Mouse (Mus musculus) left cerebral cortex, postnatal 25 days (tissue): ENCODE data around the gene Iqgap2. TPM values are rescaled to one million over a fixed set of nuclear protein-coding genes. Genes with fewer than 3 reads are reported as not detected.

Experiments
- DNase-seq, 2 experiments: peaks; one replicate each; pipeline ENCODE4 v3.0.0; 2022; ENCODE audit warnings: low spot score in 2 of 2, mixed read lengths in 1 of 2
- intact Hi-C: fragments of 180-260 bp; cut with DNase I; formaldehyde crosslinking; loops from one replicate; pipeline ENCODE4 v1.15.1; 2025
- total RNA-seq, 2 experiments: library from RNA; stranded (reverse); gene quantifications; 2 replicates each; pipeline ENCODE4 v1.2.3; 2021

The Iqgap2 gene
- total RNA-seq, 2 experiments from 2014 or later = 16.8 to 19.0 TPM

DNA sequence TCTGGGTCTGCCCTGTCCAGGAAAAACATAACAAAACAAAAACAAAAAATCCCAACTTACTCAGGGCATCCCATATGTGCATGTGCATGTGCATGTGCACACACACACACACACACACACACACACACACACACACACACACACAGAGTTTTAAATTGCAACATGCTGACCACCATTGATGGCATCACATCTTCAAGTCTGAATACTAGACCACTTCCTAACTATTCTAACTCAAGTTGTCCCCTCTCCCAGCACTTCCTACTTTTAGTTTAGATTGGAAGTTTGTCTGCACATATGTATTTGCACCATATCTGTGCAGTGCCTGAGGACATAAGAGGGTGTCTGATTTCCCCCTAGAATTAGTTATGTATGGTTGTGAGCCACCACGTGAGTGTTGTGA is 49.8 kb downstream of the Iqgap2 start:
- DNase-seq = no peak
- intact Hi-C loops = no loop called here

- DNase-seq = no peak
- intact Hi-C loops = no loop called here
These were observed 54.8 kb downstream of the Iqgap2 start for GRCm38 (mm10) chr13:95836944-95837343.

DNA sequence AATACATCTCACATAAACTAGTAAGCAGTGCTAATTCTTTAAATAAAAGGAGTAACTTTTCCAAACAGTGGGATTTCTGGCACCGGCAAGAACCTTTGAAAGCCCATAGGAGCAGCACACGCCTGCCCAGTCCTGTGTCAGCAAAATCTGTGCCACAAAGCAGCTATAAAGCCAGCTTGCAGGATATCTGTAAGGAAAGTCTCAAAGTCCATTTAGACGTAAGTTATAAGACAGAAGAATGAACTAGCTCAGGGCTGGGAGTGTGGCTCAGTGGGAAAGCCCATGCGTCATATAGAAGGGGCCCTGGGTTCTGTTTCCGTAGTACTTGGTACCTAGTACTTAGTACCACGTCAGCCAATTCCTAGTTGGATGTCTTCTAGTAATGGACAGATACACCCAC is 58.2 kb downstream of the Iqgap2 start:
- DNase-seq = no peak
- intact Hi-C loops = no loop called here

DNA sequence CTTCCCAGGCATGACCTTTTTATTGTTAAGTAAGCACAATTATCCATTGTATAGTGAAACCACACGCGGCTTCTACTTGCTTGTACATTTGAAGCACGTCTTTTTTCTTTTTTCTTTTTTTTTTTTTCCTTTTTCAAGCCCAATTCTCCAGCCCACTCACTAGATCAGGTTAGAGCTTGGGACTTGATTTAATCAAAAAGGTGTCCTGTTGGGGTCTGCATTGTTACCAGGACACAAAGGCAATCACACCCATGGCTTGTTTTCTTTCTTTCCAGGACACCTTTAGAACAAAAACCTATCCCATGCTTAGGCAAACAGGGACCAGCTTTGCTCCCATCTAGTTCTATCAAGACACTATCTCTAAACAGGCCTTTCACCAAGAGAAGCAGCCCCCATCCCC is 59.0 kb downstream of the Iqgap2 start:
- intact Hi-C loops = no loop called here
- DNase-seq = no peak

GRCm38 (mm10) chr13:95831760-95832159 is 60.0 kb downstream of the Iqgap2 start:
- DNase-seq = no peak
- intact Hi-C loops = no loop called here

- intact Hi-C loops = no loop called here
- DNase-seq = peak in 1 of 2 experiments; percentile 52
These were observed 62.1 kb downstream of the Iqgap2 start for GRCm38 (mm10) chr13:95829431-95830171.

DNA sequence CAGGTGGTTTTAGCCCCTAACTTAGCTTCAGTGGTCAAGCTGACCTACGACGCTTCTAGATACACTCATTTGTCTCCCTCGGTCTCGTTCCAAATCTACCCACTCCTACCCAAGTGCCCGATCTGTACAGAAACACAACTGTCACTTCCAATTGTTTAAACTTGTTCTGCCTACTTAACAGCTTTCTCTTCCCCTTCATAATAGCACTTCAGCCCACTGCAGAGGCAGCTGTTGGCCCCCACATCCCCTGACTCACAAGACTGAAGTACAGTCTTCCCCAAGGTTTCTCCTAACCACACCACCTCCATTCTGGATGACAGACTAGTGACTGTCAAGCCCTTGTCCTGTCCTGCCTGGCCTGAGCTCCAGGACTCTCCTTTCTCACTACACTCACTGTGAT is 63.1 kb downstream of the Iqgap2 start:
- intact Hi-C loops = no loop called here

DNA sequence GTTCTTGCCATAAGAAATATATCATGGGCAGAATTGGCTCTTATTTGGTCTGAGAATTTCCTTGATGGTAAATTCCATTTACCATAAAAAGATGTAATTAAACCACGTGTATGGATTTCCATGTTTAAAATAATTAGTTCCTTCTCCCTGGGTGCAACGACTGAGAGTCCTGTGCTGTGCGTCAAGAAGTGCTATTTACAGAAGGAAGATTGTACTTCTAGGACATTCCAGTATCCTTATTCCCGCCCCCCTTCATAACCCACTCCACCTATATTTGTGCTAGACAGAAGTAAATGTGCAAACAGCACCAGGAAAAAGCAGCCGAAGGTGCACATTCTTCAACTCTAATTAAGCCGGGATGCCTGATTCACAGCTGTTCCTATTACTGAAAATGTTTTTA is 65.5 kb downstream of the Iqgap2 start:
- intact Hi-C loops = no loop called here
- DNase-seq = peak in 1 of 2 experiments; percentile 36

More for the DNA sequence above, 63.1 kb downstream of the Iqgap2 start:
- peak in 1 of 2 experiments; percentile 69 for DNase-seq

GRCm38 (mm10) chr13:95822918-95823317 is 68.8 kb downstream of the Iqgap2 start:
- DNase-seq = peak; percentile 52 to 84
- intact Hi-C loops = loop anchor here (5.0 kb wide), 2 partner anchors 89 to 139 kb away; no protein-coding TSS in a partner anchor

- intact Hi-C loops = loop anchor here (5.0 kb wide), 2 partner anchors 92 to 142 kb away; no protein-coding TSS in a partner anchor
- DNase-seq = peak; percentile 70 to 96
These were observed 71.7 kb downstream of the Iqgap2 start for GRCm38 (mm10) chr13:95820071-95820470.

DNA sequence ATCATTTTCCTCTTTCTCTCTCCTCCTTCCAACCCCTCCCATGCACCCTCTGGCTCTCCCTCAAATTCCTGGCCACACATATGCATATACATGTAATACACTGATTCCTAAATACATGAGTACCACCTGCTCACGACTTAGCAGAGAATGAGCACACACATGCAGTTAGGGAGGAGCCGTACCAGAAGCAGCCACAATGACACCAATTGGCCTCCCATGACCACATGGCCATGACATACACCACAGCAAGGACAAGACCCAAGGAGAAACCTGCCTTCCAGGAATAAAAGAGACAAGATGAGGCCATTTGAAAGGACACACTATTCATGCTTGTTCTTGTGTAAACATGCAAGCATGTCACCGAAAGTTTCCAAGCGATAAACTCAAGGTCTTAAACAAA is 72.8 kb downstream of the Iqgap2 start:
- intact Hi-C loops = no loop called here
- DNase-seq = no peak

DNA sequence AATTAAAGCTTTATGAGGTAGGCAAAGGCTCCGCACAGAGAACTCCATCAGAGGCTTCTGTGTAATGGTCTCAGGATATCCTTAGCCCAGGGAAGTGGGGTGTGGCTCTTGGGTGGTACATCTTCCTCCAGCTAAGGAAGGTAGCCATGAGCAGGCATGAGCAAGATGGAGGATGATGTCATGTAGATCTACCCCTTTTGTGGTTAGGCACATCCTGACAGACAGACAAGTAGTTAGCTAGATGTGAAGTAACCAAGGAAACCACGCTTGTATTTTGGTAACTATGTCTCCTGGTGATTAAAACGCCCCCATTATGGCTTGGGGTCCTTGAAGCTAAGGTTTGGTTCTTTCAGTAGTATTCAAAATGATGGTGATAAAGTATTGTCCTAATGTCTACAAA is 78.1 kb downstream of the Iqgap2 start:
- intact Hi-C loops = no loop called here
- DNase-seq = no peak

DNA sequence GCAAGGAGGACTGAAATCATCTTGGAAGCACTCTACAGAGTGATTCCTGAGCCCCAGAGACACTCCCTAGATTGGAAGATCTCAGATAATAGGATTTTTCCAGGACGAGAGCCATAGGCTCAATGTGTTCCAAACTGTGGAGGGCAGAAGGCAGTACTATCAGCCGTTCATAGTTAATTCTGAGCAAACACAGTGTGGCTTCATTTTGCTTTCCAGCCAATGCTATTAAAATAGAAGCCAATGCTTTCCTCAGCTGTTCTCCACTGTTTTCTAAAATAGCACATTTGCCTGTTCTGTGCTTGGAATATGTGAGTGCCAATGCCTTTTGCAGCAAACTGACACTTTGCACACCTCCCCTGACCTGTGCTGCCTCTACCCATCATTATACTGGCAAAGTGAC is 80.9 kb downstream of the Iqgap2 start:
- intact Hi-C loops = no loop called here
- peak in 1 of 2 experiments; percentile 51 for DNase-seq

DNA sequence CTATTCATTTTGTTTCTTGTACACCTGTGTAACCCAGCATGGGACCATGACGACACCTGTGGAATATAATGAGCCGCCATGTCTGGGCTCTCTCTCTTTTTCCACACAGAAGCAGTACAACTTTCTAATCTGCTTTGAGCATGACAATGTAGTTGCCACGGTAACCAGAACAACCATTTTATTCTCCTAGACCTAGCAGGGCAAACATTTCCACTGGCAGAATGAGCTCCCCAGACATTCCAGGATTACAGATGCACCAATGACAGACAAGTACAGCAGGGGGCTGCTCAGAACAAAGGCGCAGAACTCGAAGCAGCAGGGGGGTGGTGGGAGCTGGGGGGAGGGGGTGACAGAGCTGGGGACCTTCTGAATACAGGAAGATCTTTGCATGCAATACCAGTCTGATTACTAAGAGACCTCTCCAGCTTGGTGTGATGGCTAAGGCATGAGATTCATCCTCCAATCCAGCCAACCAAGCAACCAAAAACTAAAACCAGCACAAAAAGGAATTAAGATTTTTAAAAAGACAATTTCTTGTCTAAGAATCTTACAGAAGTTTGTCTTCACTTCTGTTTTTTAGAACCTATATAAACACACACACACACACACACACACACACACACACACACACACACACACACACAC is 84.5 kb downstream of the Iqgap2 start:
- intact Hi-C loops = no loop called here

DNA sequence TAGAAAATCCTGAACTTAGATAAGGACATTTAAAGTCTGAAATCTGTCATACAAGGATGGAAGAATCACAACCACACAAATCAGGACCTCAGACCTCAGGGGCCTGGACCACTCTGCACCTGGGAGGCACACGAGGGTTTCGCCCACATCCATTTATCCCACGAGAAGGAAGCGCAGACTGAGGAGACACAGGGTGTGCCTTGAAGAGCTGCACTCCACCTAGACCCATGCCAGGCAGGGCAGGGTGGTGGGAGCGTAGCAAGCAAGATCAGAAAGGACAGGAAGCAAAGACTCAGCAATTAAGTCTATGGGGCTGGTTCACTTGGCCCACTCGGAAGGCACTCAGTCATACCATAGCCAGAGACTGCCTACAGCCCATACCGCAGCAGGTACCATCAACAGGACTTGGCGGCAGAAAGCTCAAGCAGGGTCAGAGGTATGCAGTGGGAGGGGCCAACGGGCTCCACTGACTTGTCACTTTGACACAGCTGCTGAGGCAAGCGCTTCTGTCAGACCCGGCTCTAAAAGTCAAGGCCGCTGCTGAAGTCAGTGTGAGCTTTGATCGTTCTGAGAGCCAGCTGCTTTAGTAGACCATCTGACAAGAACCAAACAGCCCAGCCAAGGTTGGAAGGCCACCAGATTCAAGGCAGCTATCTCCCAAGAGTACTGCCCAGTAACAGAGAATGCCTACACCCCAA is 86.1 kb downstream of the Iqgap2 start:
- DNase-seq = no peak
- intact Hi-C loops = no loop called here

More for the DNA sequence above, 84.5 kb downstream of the Iqgap2 start:
- peak in 1 of 2 experiments; percentile 33 for DNase-seq

GRCm38 (mm10) chr13:95804113-95804512 is 87.6 kb downstream of the Iqgap2 start:
- intact Hi-C loops = no loop called here
- DNase-seq = no peak

- intact Hi-C loops = no loop called here
These were observed 90.8 kb downstream of the Iqgap2 start for GRCm38 (mm10) chr13:95800925-95801324.

GRCm38 (mm10) chr13:95799322-95799721 is 92.4 kb downstream of the Iqgap2 start:
- DNase-seq = no peak
- intact Hi-C loops = no loop called here

More at GRCm38 (mm10) chr13:95800925-95801324, 90.8 kb downstream of the Iqgap2 start:
- DNase-seq = no peak

DNA sequence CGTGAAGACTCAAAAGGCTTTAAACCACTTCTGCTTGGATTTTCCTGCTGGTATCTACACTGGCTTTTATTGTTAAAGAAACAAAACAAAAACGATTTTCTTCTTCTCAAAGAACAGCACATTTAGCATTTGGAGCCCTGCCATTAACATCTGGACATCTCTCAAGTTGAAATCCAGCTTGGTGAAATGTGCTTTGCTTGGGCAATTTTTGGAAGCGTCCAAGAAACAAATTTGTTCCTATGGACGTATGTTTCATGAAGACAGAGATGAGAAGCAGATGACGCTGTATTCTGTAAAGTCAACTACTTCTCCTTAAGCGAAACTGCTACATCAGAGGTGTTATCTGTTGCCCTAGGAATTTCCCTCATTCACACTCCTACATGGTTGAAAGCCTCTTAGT is 93.0 kb downstream of the Iqgap2 start:
- DNase-seq = no peak
- intact Hi-C loops = no loop called here

DNA sequence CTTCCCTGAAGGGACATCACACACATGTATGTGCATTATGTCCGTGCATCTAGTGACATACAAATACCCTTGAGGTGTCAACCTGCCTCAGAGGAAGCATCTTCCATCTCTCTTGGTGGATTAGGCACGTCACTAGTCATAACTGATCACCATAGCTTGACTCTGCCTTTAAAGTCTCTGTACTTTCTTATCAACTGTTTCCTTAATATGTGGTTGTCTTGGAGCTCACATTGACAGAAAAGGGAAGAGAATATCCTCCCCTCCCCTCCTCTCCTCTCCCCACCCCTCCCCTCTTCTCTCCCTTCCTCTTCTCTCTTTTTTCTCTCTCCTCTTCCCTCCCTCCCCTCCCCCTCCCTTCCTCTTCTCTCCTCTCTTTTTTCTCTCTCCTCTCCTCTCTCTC is 94.2 kb downstream of the Iqgap2 start:
- intact Hi-C loops = no loop called here
- no peak for DNase-seq
